8 mouse cellular contexts compared by ENCODE assay signal in the genomic region with DNA sequence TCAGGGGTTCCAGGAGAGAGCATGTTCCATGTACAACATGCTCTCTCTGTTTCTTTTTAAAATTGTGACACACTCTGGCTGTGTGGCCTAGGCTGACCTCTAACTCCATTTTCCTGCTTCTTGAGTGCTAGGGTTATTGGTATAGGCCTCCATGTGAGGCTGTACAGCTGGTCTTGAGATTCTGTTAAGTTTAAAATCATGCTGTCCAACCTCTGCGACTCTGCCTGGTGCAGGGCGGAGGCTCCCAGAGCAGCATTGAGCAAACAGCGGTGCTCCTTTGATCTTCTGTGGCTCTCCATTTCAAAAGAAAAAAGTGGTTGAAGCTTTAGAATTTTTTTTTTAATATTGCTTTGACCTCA.
DNase-seq lines count a peak whose midpoint lies in the region; ATAC-seq and TF ChIP-seq lines count a peak whose summit lies in the region.

No protein-coding gene starts in this region.

- no peak for TF ChIP-seq CTCF in stomach, postnatal 0 days (IDR thresholded peaks at IDR 0.05; ENCODE audit: low read depth)

- no peaks in the 10 kb centered on the region for H3K27me3 ChIP-seq in limb, embryonic 14.5 days (ENCODE audit: control insufficient read depth, insufficient read depth, low read length)
- no peaks in the 10 kb centered on the region for H3K27me3 ChIP-seq in stomach, postnatal 0 days (ENCODE audit: control insufficient read depth, insufficient read depth, low read length)

- peak; percentile 8; the same call in 1 of the 2 replicates for ATAC-seq in frontal cortex, adult (ENCODE audit: low TSS enrichment)
- ATAC-seq in limb, embryonic 14.5 days (ENCODE audit: low FRiP score, low read depth): no peak
- peak; percentile 81 for ATAC-seq in stomach, postnatal 0 days (ENCODE audit: low FRiP score, low TSS enrichment)

- peaks cover 49% of the 10 kb centered on the region for H3K4me1 ChIP-seq in limb, embryonic 14.5 days (ENCODE audit: control insufficient read depth, insufficient read depth, low read length)
- H3K4me1 ChIP-seq in stomach, postnatal 0 days (replicated peaks; ENCODE audit: control insufficient read depth, insufficient read depth): peaks cover 26% of the 10 kb centered on the region

- no peak for TF ChIP-seq POLR2A in limb, embryonic 14.5 days (IDR thresholded peaks at IDR 0.05; ENCODE audit: borderline replicate concordance, extremely low read depth, insufficient read depth, insufficient read length)

- TF ChIP-seq EP300 in stomach, postnatal 0 days (optimal IDR thresholded peaks at IDR 0.05): no peak

- no peak overlapping the region for H3K4me3 ChIP-seq in limb, embryonic 14.5 days (replicated peaks; ENCODE audit: low read length)
- no peak overlapping the region for H3K4me3 ChIP-seq in stomach, postnatal 0 days (ENCODE audit: low read depth, low read length)

- H3K36me3 ChIP-seq in limb, embryonic 14.5 days (ENCODE audit: control insufficient read depth, insufficient read depth, low read length): no peaks in the 10 kb centered on the region
- no peaks in the 10 kb centered on the region for H3K36me3 ChIP-seq in stomach, postnatal 0 days (ENCODE audit: control insufficient read depth, insufficient read depth, low read length)

- H3K9me3 ChIP-seq in limb, embryonic 14.5 days (ENCODE audit: control insufficient read depth, low read length): no peaks in the 10 kb centered on the region
- H3K9me3 ChIP-seq in stomach, postnatal 0 days (ENCODE audit: control insufficient read depth, low read length): no peaks in the 10 kb centered on the region

- no peak overlapping the region for H3K9ac ChIP-seq in limb, embryonic 14.5 days (ENCODE audit: low read depth, low read length, severe bottlenecking)
- H3K9ac ChIP-seq in stomach, postnatal 0 days (ENCODE audit: low read length): 0 out of 2 replicates have a peak overlapping the region, but pooled peaks have one; percentile 35

- H3K27ac ChIP-seq in limb, embryonic 14.5 days (replicated peaks; ENCODE audit: low read depth, low read length): peak overlapping the region; percentile 76
- peak overlapping the region; percentile 94 for H3K27ac ChIP-seq in stomach, postnatal 0 days (replicated peaks)

- no peak for DNase-seq in frontal cortex, postnatal 14 days (ENCODE audit: low spot score in 2 of 2)
- peak; percentile 26 for DNase-seq in thymus, postnatal 0 days (ENCODE audit: low spot score)
- DNase-seq in thymus, postnatal 36 days: no peak
- DNase-seq in limb, embryonic 14.5 days (ENCODE audit: low spot score): no peak
- peak; percentile 66 for DNase-seq in stomach, postnatal 0 days (ENCODE audit: low spot score)
- DNase-seq in layer of hippocampus, adult 11-12 months (ENCODE audit: low spot score): no peak
- no peak for DNase-seq in thymus, postnatal 10 days (ENCODE audit: low spot score in 2 of 2)

- WGBS in limb, embryonic 14.5 days: 39% methylated on average over 3 of the region's 3 CpGs
- 14% methylated on average over 3 of the region's 3 CpGs for WGBS in stomach, postnatal 0 days

- peak overlapping the region; percentile 13 for H3K4me2 ChIP-seq in limb, embryonic 14.5 days (replicated peaks; ENCODE audit: low read depth, low read length, severe bottlenecking)
- H3K4me2 ChIP-seq in stomach, postnatal 0 days (replicated peaks; ENCODE audit: low read depth): peak overlapping the region; percentile 36

Comparison
In these comparisons a context has a peak if more than half of its experiments do, and no peak if none do; other contexts are left out.
1. DNase-seq: peak in thymus, postnatal 0 days (single experiment) and stomach, postnatal 0 days (single experiment); none in frontal cortex, postnatal 14 days (0 of 2), thymus, postnatal 36 days (0 of 2), limb, embryonic 14.5 days (single experiment), layer of hippocampus, adult 11-12 months (single experiment) and thymus, postnatal 10 days (0 of 2).